8 mouse cellular contexts compared by ENCODE assay signal in genomic region chr5:110879042-110879441, GRCm38 (mm10). TPM values are rescaled to one million over a fixed set of nuclear protein-coding genes. Genes with fewer than 3 reads are reported as not detected.
DNase-seq lines count a peak whose midpoint lies in the region; ATAC-seq and TF ChIP-seq lines count a peak whose summit lies in the region.

No protein-coding gene starts in this region.

- intact Hi-C loops in gastrocnemius, adult 2 months (cut with DNase I), result no loop called here

- H3K9me3 ChIP-seq in liver, embryonic 12.5 days (replicated peaks), result no peaks in the 10 kb centered on the region

- no peaks in the 10 kb centered on the region; the same call in 1 of the 2 replicates for H3K36me3 ChIP-seq in testis, adult 2 months (ENCODE audit: control insufficient read depth, insufficient read depth, low read length)
- peaks cover 19% of the 10 kb centered on the region for H3K36me3 ChIP-seq in liver, embryonic 12.5 days

- H3K27me3 ChIP-seq in testis, adult 2 months (ENCODE audit: control insufficient read depth, insufficient read depth, low read length), result no peaks in the 10 kb centered on the region
- H3K27me3 ChIP-seq in liver, embryonic 12.5 days (replicated peaks), result no peaks in the 10 kb centered on the region

- peak overlapping the region; percentile 84 for H3K9ac ChIP-seq in liver, embryonic 12.5 days

- 58% methylated on average over 7 of the region's 7 CpGs for WGBS in liver, embryonic 12.5 days (ENCODE audit: insufficient replicate concordance)

- H3K27ac ChIP-seq in gastrocnemius, adult 2 months, result peak overlapping the region; percentile 94
- H3K27ac ChIP-seq in testis, adult 2 months (ENCODE audit: control insufficient read depth, insufficient read depth, low read depth, low read length), result peak overlapping the region; percentile 68
- H3K27ac ChIP-seq in liver, embryonic 12.5 days, result no peak overlapping the region

- DNase-seq in gastrocnemius, adult 2 months, result no peak
- DNase-seq in gastrocnemius, adult 18-20 months (ENCODE audit: low spot score), result no peak
- no peak for DNase-seq in testis, postnatal 14 days (ENCODE audit: low spot score)
- no peak for DNase-seq in urinary bladder, postnatal 25 days (ENCODE audit: low spot score)
- DNase-seq in thymus, adult 18-20 months, result no peak
- no peak for DNase-seq in adrenal gland, postnatal 10 days

- peak overlapping the region; percentile 97 for H3K4me3 ChIP-seq in gastrocnemius, adult 2 months
- peak overlapping the region; percentile 100 for H3K4me3 ChIP-seq in testis, adult 2 months (ENCODE audit: control insufficient read depth, low read depth, low read length)
- peak overlapping the region; percentile 82 for H3K4me3 ChIP-seq in liver, embryonic 12.5 days

- TF ChIP-seq CTCF in gastrocnemius, adult 2 months (IDR thresholded peaks at IDR 0.05), result no peak
- TF ChIP-seq CTCF in testis, adult 2 months (IDR thresholded peaks at IDR 0.05; ENCODE audit: control insufficient read depth, insufficient read depth, insufficient replicate concordance, low read depth, low read length), result no peak

- no peak for TF ChIP-seq POLR2A in testis, adult 2 months (IDR thresholded peaks at IDR 0.05; ENCODE audit: control insufficient read depth, low read depth, low read length)

- peaks cover 9% of the 10 kb centered on the region for H3K4me1 ChIP-seq in testis, adult 2 months (ENCODE audit: control insufficient read depth, insufficient read depth, low read length)
- peaks cover 24% of the 10 kb centered on the region for H3K4me1 ChIP-seq in liver, embryonic 12.5 days

- ATAC-seq in liver, embryonic 12.5 days, result no peak

- peak overlapping the region; percentile 97 for H3K4me2 ChIP-seq in liver, embryonic 12.5 days

RNA-seq across cellular contexts. Expression of gene Ttc28, which starts 0.6 kb away (rescaled TPM):
- total RNA-seq in gastrocnemius, adult 2 months (2021), result 10 to 100 TPM; 11.9 to 16.6 TPM
- total RNA-seq in gastrocnemius, adult 18-20 months (2021), result 10 to 100 TPM; 12.3 to 13.2 TPM
- 4.6 and 4.7 TPM in 2 replicates for polyA plus RNA-seq in testis, adult 2 months (2012; rRNA removed)
- 1.8 and 2.1 TPM in 2 replicates for polyA plus RNA-seq in liver, embryonic 12.5 days (2016; fragmentation: Nextera tagmentation; extraction: Ambion mirVana)
- total RNA-seq in adrenal gland, postnatal 10 days (2021), result 10 to 100 TPM; 25.0 to 29.1 TPM

RNA-seq across cellular contexts. Expression of gene Chek2, which starts 39.3 kb away (rescaled TPM):
- 1 to 10 TPM in 1 of 2 experiments, under 1 TPM in 1; 0.92 to 1.1 TPM for total RNA-seq in gastrocnemius, adult 2 months (2021)
- under 1 TPM; 0.76 to 0.80 TPM for total RNA-seq in gastrocnemius, adult 18-20 months (2021)
- 1.5 and 1.7 TPM in 2 replicates for polyA plus RNA-seq in testis, adult 2 months (2012; rRNA removed)
- 51.2 and 52.7 TPM in 2 replicates for polyA plus RNA-seq in liver, embryonic 12.5 days (2016; fragmentation: Nextera tagmentation; extraction: Ambion mirVana)
- total RNA-seq in adrenal gland, postnatal 10 days (2021), result 1 to 10 TPM; 6.8 to 7.8 TPM

RNA-seq across cellular contexts. Expression of gene Hscb, which starts 39.5 kb away (rescaled TPM):
- 10 to 100 TPM; 14.1 to 19.4 TPM for total RNA-seq in gastrocnemius, adult 2 months (2021)
- 10 to 100 TPM; 11.8 to 15.6 TPM for total RNA-seq in gastrocnemius, adult 18-20 months (2021)
- 15.8 and 16.3 TPM in 2 replicates for polyA plus RNA-seq in testis, adult 2 months (2012; rRNA removed)
- polyA plus RNA-seq in liver, embryonic 12.5 days (2016; fragmentation: Nextera tagmentation; extraction: Ambion mirVana), result 47.2 and 52.4 TPM in 2 replicates
- 10 to 100 TPM; 21.2 to 27.7 TPM for total RNA-seq in adrenal gland, postnatal 10 days (2021)
